Mouse (Mus musculus) heart, embryonic 10.5 days (tissue): ENCODE data around the gene Ier5. TPM values are rescaled to one million over a fixed set of nuclear protein-coding genes. Genes with fewer than 3 reads are reported as not detected.

Source experiments
- DNase-seq: peaks from one replicate; pipeline ENCODE4 v3.0.0-alpha.2; 2017; ENCODE audit warnings: low spot score
- H3K27ac ChIP-seq: fragments of 300-500 bp; sonication (generic); 2 replicates; pipeline ENCODE4 v1.5.1; 2016; ENCODE audit warnings: mild to moderate bottlenecking
- H3K27me3 ChIP-seq: fragments of 300-500 bp; sonication (generic); 2 replicates; pipeline ENCODE4 v1.6.1; 2016; ENCODE audit warnings: mild to moderate bottlenecking; ENCODE audit not compliant: poor library complexity, insufficient read depth, severe bottlenecking
- H3K36me3 ChIP-seq: fragments of 300-500 bp; sonication (generic); 2 replicates; pipeline ENCODE4 v1.6.1; 2016; ENCODE audit warnings: mild to moderate bottlenecking, moderate library complexity
- H3K4me1 ChIP-seq: fragments of 300-500 bp; sonication (generic); 2 replicates; pipeline ENCODE4 v1.6.1; 2016; ENCODE audit warnings: mild to moderate bottlenecking
- H3K4me3 ChIP-seq: fragments of 300-500 bp; sonication (generic); 2 replicates; pipeline ENCODE4 v1.5.1; 2016; ENCODE audit warnings: mild to moderate bottlenecking, moderate library complexity
- H3K9me3 ChIP-seq: fragments of 300-500 bp; sonication (generic); 2 replicates; pipeline ENCODE4 v1.6.1; 2016; ENCODE audit warnings: mild to moderate bottlenecking, moderate library complexity
- WGBS: fragments of 180-500 bp; shearing (Covaris S2); methylation state at CpG from one replicate; pipeline ENCODE4 v1.1.7; 2016; 5-methylcytosine and 5-hydroxymethylcytosine counted together
- polyA plus RNA-seq: library from polyadenylated mRNA; unstranded; fragments of >200 nt; fragmentation: Nextera tagmentation; extraction: Ambion mirVana; gene quantifications from 2 replicates; pipeline ENCODE4 v1.2.1, GENCODE M21; 2016

Gene Ier5
- polyA plus RNA-seq, 1 experiment from 2014 or later = 8.6 TPM

- DNase-seq = no peak
- H3K4me3 ChIP-seq = no peak overlapping the region
- H3K27me3 ChIP-seq = no peaks in the 10 kb centered on the region
- peaks cover 78% of the 10 kb centered on the region for H3K4me1 ChIP-seq
- WGBS = 64% methylated on average over 6 of the region's 6 CpGs
- peak overlapping the region; percentile 42; the same call in 1 of the 2 replicates for H3K27ac ChIP-seq
- H3K9me3 ChIP-seq = no peaks in the 10 kb centered on the region
- H3K36me3 ChIP-seq = no peaks in the 10 kb centered on the region
These were observed 45.0 kb downstream of the Ier5 start for GRCm38 (mm10) chr1:155054366-155054965.

GRCm38 (mm10) chr1:155053296-155053695 lies 46.1 kb downstream of the Ier5 start:
- no peak for DNase-seq
- Histone ChIP-seq H3K36me3 (no peaks in the 10 kb centered on the region), H3K27me3 (no peaks in the 10 kb centered on the region), H3K9me3 (no peaks in the 10 kb centered on the region), H3K4me3 (no peak overlapping the region), H3K27ac (peak overlapping the region; percentile 83), H3K4me1 (peaks cover 72% of the 10 kb centered on the region)
- 87% methylated on average over 1 of the region's 1 CpGs for WGBS

GRCm38 (mm10) chr1:155052761-155053166 lies 46.7 kb downstream of the Ier5 start:
- 23% methylated on average over 9 of the region's 9 CpGs for WGBS
- peaks cover 66% of the 10 kb centered on the region for H3K4me1 ChIP-seq
- no peaks in the 10 kb centered on the region for H3K36me3 ChIP-seq
- H3K27ac ChIP-seq = peak overlapping the region; percentile 83
- H3K27me3 ChIP-seq = no peaks in the 10 kb centered on the region
- DNase-seq = no peak
- H3K4me3 ChIP-seq = no peak overlapping the region; the same call in 1 of the 2 replicates
- no peaks in the 10 kb centered on the region for H3K9me3 ChIP-seq

GRCm38 (mm10) chr1:155052131-155052760 lies 47.2 kb downstream of the Ier5 start:
- peak overlapping the region; percentile 83 for H3K27ac ChIP-seq
- no peaks in the 10 kb centered on the region for H3K27me3 ChIP-seq
- H3K4me1 ChIP-seq = peaks cover 62% of the 10 kb centered on the region
- no peak for DNase-seq
- H3K36me3 ChIP-seq = no peaks in the 10 kb centered on the region
- no peak overlapping the region for H3K4me3 ChIP-seq
- H3K9me3 ChIP-seq = no peaks in the 10 kb centered on the region
- 33% methylated on average over 4 of the region's 4 CpGs for WGBS

GRCm38 (mm10) chr1:155051701-155052127 lies 47.7 kb downstream of the Ier5 start:
- no peaks in the 10 kb centered on the region for H3K36me3 ChIP-seq
- H3K9me3 ChIP-seq = no peaks in the 10 kb centered on the region
- DNase-seq = no peak
- WGBS = 52% methylated on average over 10 of the region's 10 CpGs
- peaks cover 59% of the 10 kb centered on the region for H3K4me1 ChIP-seq
- no peaks in the 10 kb centered on the region for H3K27me3 ChIP-seq
- H3K27ac ChIP-seq = peak overlapping the region; percentile 83
- no peak overlapping the region for H3K4me3 ChIP-seq

GRCm38 (mm10) chr1:155050897-155051592 lies 48.4 kb downstream of the Ier5 start:
- 82% methylated on average over 9 of the region's 9 CpGs for WGBS
- Histone ChIP-seq H3K36me3 (no peaks in the 10 kb centered on the region), H3K27ac (peak overlapping the region; percentile 84), H3K4me1 (peaks cover 60% of the 10 kb centered on the region), H3K27me3 (no peaks in the 10 kb centered on the region), H3K4me3 (no peak overlapping the region), H3K9me3 (no peaks in the 10 kb centered on the region)
- DNase-seq = no peak

GRCm38 (mm10) chr1:155050174-155050573 lies 49.3 kb downstream of the Ier5 start:
- Histone ChIP-seq H3K27me3 (no peaks in the 10 kb centered on the region), H3K9me3 (no peaks in the 10 kb centered on the region), H3K4me3 (no peak overlapping the region), H3K4me1 (peaks cover 62% of the 10 kb centered on the region), H3K36me3 (no peaks in the 10 kb centered on the region), H3K27ac (peak overlapping the region; percentile 84)
- DNase-seq = peak; percentile 91
- WGBS = 24% methylated on average over 5 of the region's 5 CpGs

GRCm38 (mm10) chr1:155048947-155049346 lies 50.5 kb downstream of the Ier5 start:
- H3K9me3 ChIP-seq = no peaks in the 10 kb centered on the region
- no peaks in the 10 kb centered on the region for H3K27me3 ChIP-seq
- no peaks in the 10 kb centered on the region for H3K36me3 ChIP-seq
- WGBS = 6% methylated on average over 5 of the region's 5 CpGs
- peaks cover 50% of the 10 kb centered on the region for H3K4me1 ChIP-seq
- peak; percentile 93 for DNase-seq
- H3K4me3 ChIP-seq = no peak overlapping the region
- H3K27ac ChIP-seq = peak overlapping the region; percentile 84

Other genes with a start within 250 kb of the Ier5 start
- 0.20 and 0.42 TPM in 2 replicates for gene Cacna1e, start 215.1 kb downstream of the Ier5 start, polyA plus RNA-seq
- 1.3 and 1.6 TPM in 2 replicates for gene Mr1, start 47.2 kb upstream of the Ier5 start, polyA plus RNA-seq
- gene Stx6, start 59.1 kb upstream of the Ier5 start, polyA plus RNA-seq = 56.0 and 66.9 TPM in 2 replicates
- 6.0 and 6.5 TPM in 2 replicates for gene BC034090, start 144.8 kb upstream of the Ier5 start, polyA plus RNA-seq